Mouse (Mus musculus) E14TG2a.4 (cell line): ENCODE data around the gene Adsl.

Source experiments
- H3K27me3 ChIP-seq: 2 replicates; pipeline ENCODE4 v1.6.1; 2014; ENCODE audit warnings: low read length, control low read depth; ENCODE audit not compliant: insufficient read depth
- H3K36me3 ChIP-seq: 2 replicates; pipeline ENCODE4 v1.6.1; 2014; ENCODE audit warnings: low read length, control low read depth; ENCODE audit not compliant: insufficient read depth
- H3K4me1 ChIP-seq: replicated peaks from 2 replicates; pipeline ENCODE4 v1.6.1; 2014; ENCODE audit warnings: low read depth, low read length, control low read depth
- H3K4me3 ChIP-seq: replicated peaks from 2 replicates; pipeline ENCODE4 v1.5.1; 2014; ENCODE audit warnings: mild to moderate bottlenecking, low read length
- H3K9me3 ChIP-seq: 2 replicates; pipeline ENCODE4 v1.6.1; 2014; ENCODE audit warnings: low read length, control low read depth
- CTCF ChIP-seq: conservative IDR thresholded peaks from 2 replicates; pipeline ENCODE4 v1.5.1; 2014; ENCODE audit warnings: low read length
- NANOG ChIP-seq: IDR thresholded peaks from 2 replicates; pipeline ENCODE4 v1.6.1; 2014; ENCODE audit warnings: borderline replicate concordance, low read length, mixed read lengths
- POU5F1 ChIP-seq: IDR thresholded peaks from 2 replicates; pipeline ENCODE4 v1.6.1; 2014; ENCODE audit warnings: low read length, borderline replicate concordance

Adsl gene

GRCm38 (mm10) chr15:81006127-81006735 lies 57.9 kb downstream of the Adsl start:
- H3K4me3 ChIP-seq: no peak overlapping the region
- H3K4me1 ChIP-seq: peaks cover 36% of the 10 kb centered on the region
- no peak for TF ChIP-seq POU5F1
- TF ChIP-seq CTCF: no peak
- TF ChIP-seq NANOG: no peak
- no peaks in the 10 kb centered on the region for H3K27me3 ChIP-seq
- peaks cover 69% of the 10 kb centered on the region for H3K36me3 ChIP-seq
- no peaks in the 10 kb centered on the region for H3K9me3 ChIP-seq

GRCm38 (mm10) chr15:81007339-81007738 lies 59.0 kb downstream of the Adsl start:
- Histone ChIP-seq H3K4me3 (no peak overlapping the region), H3K36me3 (peaks cover 80% of the 10 kb centered on the region), H3K4me1 (peaks cover 39% of the 10 kb centered on the region), H3K27me3 (no peaks in the 10 kb centered on the region), H3K9me3 (no peaks in the 10 kb centered on the region)
- TF ChIP-seq CTCF (no peak), POU5F1 (no peak), NANOG (no peak)

- no peaks in the 10 kb centered on the region for H3K9me3 ChIP-seq
- H3K4me1 ChIP-seq: peaks cover 39% of the 10 kb centered on the region
- no peak overlapping the region for H3K4me3 ChIP-seq
- no peak for TF ChIP-seq CTCF
- no peak for TF ChIP-seq POU5F1
- TF ChIP-seq NANOG: no peak
- H3K27me3 ChIP-seq: no peaks in the 10 kb centered on the region
- H3K36me3 ChIP-seq: peaks cover 80% of the 10 kb centered on the region
Observed at GRCm38 (mm10) chr15:81007905-81008304, 59.6 kb downstream of the Adsl start.

GRCm38 (mm10) chr15:81008689-81009123 lies 60.4 kb downstream of the Adsl start:
- peak overlapping the region; percentile 61 for H3K4me3 ChIP-seq
- peaks cover 82% of the 10 kb centered on the region for H3K36me3 ChIP-seq
- TF ChIP-seq CTCF (peak; percentile 58), POU5F1 (no peak), NANOG (no peak)
- no peaks in the 10 kb centered on the region for H3K9me3 ChIP-seq
- no peaks in the 10 kb centered on the region for H3K27me3 ChIP-seq
- H3K4me1 ChIP-seq: peaks cover 39% of the 10 kb centered on the region

- peaks cover 39% of the 10 kb centered on the region for H3K4me1 ChIP-seq
- peaks cover 90% of the 10 kb centered on the region for H3K36me3 ChIP-seq
- TF ChIP-seq CTCF: no peak
- TF ChIP-seq POU5F1: no peak
- no peak for TF ChIP-seq NANOG
- peak overlapping the region; percentile 64; the same call in 1 of the 2 replicates for H3K4me3 ChIP-seq
- no peaks in the 10 kb centered on the region for H3K9me3 ChIP-seq
- H3K27me3 ChIP-seq: no peaks in the 10 kb centered on the region
Observed at GRCm38 (mm10) chr15:81010114-81010513, 61.8 kb downstream of the Adsl start.

GRCm38 (mm10) chr15:81011523-81011922 lies 63.2 kb downstream of the Adsl start:
- no peak for TF ChIP-seq CTCF
- TF ChIP-seq POU5F1: no peak
- H3K4me3 ChIP-seq: no peak overlapping the region
- no peaks in the 10 kb centered on the region for H3K9me3 ChIP-seq
- H3K27me3 ChIP-seq: no peaks in the 10 kb centered on the region
- peaks cover 93% of the 10 kb centered on the region for H3K36me3 ChIP-seq
- peaks cover 39% of the 10 kb centered on the region for H3K4me1 ChIP-seq

GRCm38 (mm10) chr15:81012359-81012758 lies 64.1 kb downstream of the Adsl start:
- TF ChIP-seq CTCF (no peak), POU5F1 (no peak), NANOG (no peak)
- no peaks in the 10 kb centered on the region for H3K9me3 ChIP-seq
- H3K36me3 ChIP-seq: peaks cover 93% of the 10 kb centered on the region
- H3K27me3 ChIP-seq: no peaks in the 10 kb centered on the region
- peaks cover 42% of the 10 kb centered on the region for H3K4me1 ChIP-seq
- no peak overlapping the region for H3K4me3 ChIP-seq

GRCm38 (mm10) chr15:81013186-81013585 lies 64.9 kb downstream of the Adsl start:
- TF ChIP-seq POU5F1 (no peak), CTCF (no peak), NANOG (no peak)
- peaks cover 93% of the 10 kb centered on the region for H3K36me3 ChIP-seq

More at GRCm38 (mm10) chr15:81013186-81013585, 64.9 kb downstream of the Adsl start:
- Histone ChIP-seq H3K9me3 (no peaks in the 10 kb centered on the region), H3K27me3 (no peaks in the 10 kb centered on the region), H3K4me1 (peaks cover 37% of the 10 kb centered on the region), H3K4me3 (no peak overlapping the region)
